Mouse (Mus musculus): ENCODE measurements around the gene Trim24. TPM values are rescaled to one million over a fixed set of nuclear protein-coding genes. Genes with fewer than 3 reads are reported as not detected.
A peak's percentile ranks its signal among the peaks of the same experiment; 100 is the strongest.

Trim24 gene
- polyA plus RNA-seq, 1 experiment, result 77.4 TPM

- TF ChIP-seq CTCF (IDR thresholded peaks at IDR 0.05; ENCODE audit: borderline replicate concordance, extremely low read depth, insufficient read depth, insufficient read length) (no peak), POLR2A (IDR thresholded peaks at IDR 0.05; ENCODE audit: borderline replicate concordance, extremely low read depth, insufficient read depth, insufficient read length, poor library complexity, severe bottlenecking) (no peak)
- peak; percentile 34 for DNase-seq (ENCODE audit: low read depth)
These were observed 65.9 kb downstream of the Trim24 start for GRCm38 (mm10) chr6:37936498-37936897.

GRCm38 (mm10) chr6:37951306-37951705 is 80.7 kb downstream of the Trim24 start:
- TF ChIP-seq POLR2A (IDR thresholded peaks at IDR 0.05; ENCODE audit: borderline replicate concordance, extremely low read depth, insufficient read depth, insufficient read length, poor library complexity, severe bottlenecking) (no peak), CTCF (IDR thresholded peaks at IDR 0.05; ENCODE audit: borderline replicate concordance, extremely low read depth, insufficient read depth, insufficient read length) (no peak)

GRCm38 (mm10) chr6:37967386-37967785 is 96.8 kb downstream of the Trim24 start:
- DNase-seq (ENCODE audit: low read depth), result no peak
- TF ChIP-seq POLR2A (IDR thresholded peaks at IDR 0.05; ENCODE audit: borderline replicate concordance, extremely low read depth, insufficient read depth, insufficient read length, poor library complexity, severe bottlenecking), result no peak
- TF ChIP-seq CTCF (IDR thresholded peaks at IDR 0.05; ENCODE audit: borderline replicate concordance, extremely low read depth, insufficient read depth, insufficient read length), result no peak

More at GRCm38 (mm10) chr6:37951306-37951705, 80.7 kb downstream of the Trim24 start:
- no peak for DNase-seq (ENCODE audit: low read depth)

- peak; percentile 87 for DNase-seq (ENCODE audit: low read depth)
- TF ChIP-seq CTCF (IDR thresholded peaks at IDR 0.05; ENCODE audit: borderline replicate concordance, extremely low read depth, insufficient read depth, insufficient read length) (peak; percentile 66; the same call in 1 of the 2 replicates), POLR2A (IDR thresholded peaks at IDR 0.05; ENCODE audit: borderline replicate concordance, extremely low read depth, insufficient read depth, insufficient read length, poor library complexity, severe bottlenecking) (no peak)
These were observed 136.8 kb downstream of the Trim24 start for GRCm38 (mm10) chr6:38007459-38007858.

- TF ChIP-seq POLR2A (IDR thresholded peaks at IDR 0.05; ENCODE audit: borderline replicate concordance, extremely low read depth, insufficient read depth, insufficient read length, poor library complexity, severe bottlenecking) (no peak), CTCF (IDR thresholded peaks at IDR 0.05; ENCODE audit: borderline replicate concordance, extremely low read depth, insufficient read depth, insufficient read length) (no peak)
- DNase-seq (ENCODE audit: low read depth), result peak; percentile 49
These were observed 142.2 kb downstream of the Trim24 start for GRCm38 (mm10) chr6:38012829-38013228.

Other genes with a start within 250 kb of the Trim24 start
- gene Svopl, start 176.2 kb downstream of the Trim24 start, polyA plus RNA-seq (2012; rRNA removed), result 0.26 and 0.78 TPM in 2 replicates
- 0.15 TPM in 1 of 2 replicates, not detected in the other for gene Tmem213, start 238.4 kb downstream of the Trim24 start, polyA plus RNA-seq (2012; rRNA removed)

All from brain, embryonic 14.5 days (tissue).